Mouse (Mus musculus) midbrain, embryonic 11.5 days (tissue): ENCODE results near the gene Dnah8. TPM values are rescaled to one million over a fixed set of nuclear protein-coding genes. Genes with fewer than 3 reads are reported as not detected.

Experiments
- ATAC-seq: fragments of 200-750 bp; cut with Nextera tagmentation; 2 replicates; pipeline ENCODE4 v1.8.0; 2017; ENCODE audit warnings: moderate TSS enrichment, moderate library complexity; ENCODE audit not compliant: low FRiP score
- DNase-seq: peaks from one replicate; pipeline ENCODE4 v3.0.0; 2015; ENCODE audit warnings: low spot score; ENCODE audit errors: missing footprints
- H3K27ac ChIP-seq: fragments of 300-500 bp; sonication (generic); 2 replicates; pipeline ENCODE4 v1.5.1; 2014; ENCODE audit warnings: low read depth, low read length
- H3K27me3 ChIP-seq: fragments of 300-500 bp; sonication (generic); 2 replicates; pipeline ENCODE4 v1.6.1; 2014; ENCODE audit warnings: mild to moderate bottlenecking, low read length, moderate library complexity, mixed read lengths; ENCODE audit not compliant: control insufficient read depth, insufficient read depth
- H3K36me3 ChIP-seq: fragments of 300-500 bp; sonication (generic); 2 replicates; pipeline ENCODE4 v1.6.1; 2014; ENCODE audit warnings: mild to moderate bottlenecking, low read length, moderate library complexity, mixed read lengths; ENCODE audit not compliant: control insufficient read depth, insufficient read depth
- H3K4me1 ChIP-seq: fragments of 300-500 bp; sonication (generic); 2 replicates; pipeline ENCODE4 v1.6.1; 2014; ENCODE audit warnings: low read length; ENCODE audit not compliant: control insufficient read depth, insufficient read depth
- H3K4me2 ChIP-seq: fragments of 300-500 bp; sonication (generic); 2 replicates; pipeline ENCODE4 v1.6.1; 2014; ENCODE audit warnings: mild to moderate bottlenecking, moderate library complexity
- H3K4me3 ChIP-seq: fragments of 300-500 bp; sonication (generic); 2 replicates; pipeline ENCODE4 v1.5.1; 2014; ENCODE audit warnings: low read depth, low read length
- H3K9ac ChIP-seq: fragments of 300-500 bp; sonication (generic); 2 replicates; pipeline ENCODE4 v1.6.1; 2014; ENCODE audit warnings: low read length
- H3K9me3 ChIP-seq: fragments of 300-500 bp; sonication (generic); 2 replicates; pipeline ENCODE4 v1.6.1; 2016; ENCODE audit warnings: low read length; ENCODE audit not compliant: control insufficient read depth
- WGBS: fragments of 180-500 bp; shearing (Covaris S2); extraction: QIAGEN DNeasy Blood & Tissue Kit; methylation state at CpG from one replicate; pipeline ENCODE4 v1.1.7; 2014; 5-methylcytosine and 5-hydroxymethylcytosine counted together
- polyA plus RNA-seq: library from polyadenylated mRNA; unstranded; fragments of >200 nt; fragmentation: Nextera tagmentation; extraction: Ambion mirVana; gene quantifications from 2 replicates; pipeline ENCODE4 v1.2.1, GENCODE M21; 2014

Gene Dnah8
- polyA plus RNA-seq, 1 experiment from 2014 or later, result 1.1 TPM

DNA sequence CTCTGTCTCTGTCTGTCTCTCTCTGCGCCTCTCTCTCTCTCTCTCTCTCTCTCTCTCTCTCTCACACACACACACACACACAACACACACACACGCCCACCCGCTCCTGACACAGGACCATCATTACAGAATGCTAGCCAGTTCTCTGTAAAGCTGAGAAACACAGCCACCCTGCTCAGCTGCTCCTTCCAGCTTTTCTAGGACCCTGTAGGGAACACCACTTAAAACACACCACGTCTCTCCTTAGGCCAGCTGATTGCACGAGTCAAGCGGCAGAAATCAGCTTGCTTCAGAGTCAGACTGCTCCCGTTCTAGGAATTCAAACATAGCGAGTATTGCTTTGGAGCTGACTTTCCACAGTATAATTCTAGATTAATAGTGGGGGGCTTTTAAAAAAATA is 242.1 kb downstream of the Dnah8 start:
- Histone ChIP-seq H3K36me3 (no peaks in the 10 kb centered on the region), H3K9ac (no peak overlapping the region), H3K9me3 (no peaks in the 10 kb centered on the region), H3K27me3 (no peaks in the 10 kb centered on the region), H3K4me2 (no peak overlapping the region), H3K4me3 (no peak overlapping the region), H3K4me1 (no peaks in the 10 kb centered on the region), H3K27ac (no peak overlapping the region)
- 73% methylated on average over 8 of the region's 8 CpGs for WGBS
- ATAC-seq (no peak), DNase-seq (no peak)

DNA sequence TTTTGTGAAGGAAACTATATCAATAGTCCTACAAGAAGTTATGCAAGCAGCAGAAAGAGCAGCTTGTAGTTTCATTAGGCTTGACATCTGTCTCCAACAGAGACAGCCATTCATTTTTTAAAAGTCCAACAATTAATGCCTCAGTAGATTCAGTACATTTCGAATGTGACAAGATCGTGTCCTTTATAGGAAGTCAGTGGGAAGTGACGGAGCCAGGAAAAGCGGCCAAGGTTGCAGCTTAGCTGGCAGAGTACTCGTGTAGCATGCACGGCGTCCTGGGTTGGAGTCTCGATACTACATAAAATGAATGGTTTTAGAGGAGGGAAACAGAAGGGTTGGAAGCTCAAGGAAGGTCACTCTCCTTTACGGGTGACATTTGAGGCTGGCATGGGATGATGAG is 242.8 kb downstream of the Dnah8 start:
- no peak for DNase-seq
- no peaks in the 10 kb centered on the region for H3K27me3 ChIP-seq
- H3K9ac ChIP-seq, result no peak overlapping the region
- no peaks in the 10 kb centered on the region for H3K4me1 ChIP-seq
- ATAC-seq, result no peak
- no peaks in the 10 kb centered on the region for H3K9me3 ChIP-seq
- no peak overlapping the region for H3K4me3 ChIP-seq
- H3K36me3 ChIP-seq, result no peaks in the 10 kb centered on the region
- no peak overlapping the region for H3K27ac ChIP-seq
- no peak overlapping the region for H3K4me2 ChIP-seq
- WGBS, result 90% methylated on average over 9 of the region's 9 CpGs

DNA sequence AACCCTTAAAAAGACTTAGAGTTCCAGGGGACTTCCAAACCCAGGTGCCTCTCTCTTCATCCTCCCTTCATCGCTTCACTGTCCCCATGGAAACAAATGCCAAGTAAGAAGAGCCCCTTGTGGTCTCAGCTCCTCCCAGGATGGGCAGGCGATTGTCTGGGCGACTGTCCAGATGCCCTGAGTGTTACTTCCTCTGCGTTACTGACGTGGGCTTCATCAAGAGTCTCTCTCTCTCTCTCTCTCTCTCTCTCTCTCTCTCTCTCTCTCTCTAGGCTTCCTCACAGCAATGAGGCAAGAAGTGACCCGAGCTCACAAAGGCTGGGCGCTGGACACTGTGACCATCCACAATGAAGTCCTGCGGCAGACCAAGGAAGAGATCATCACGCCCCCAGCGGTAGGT is 246.9 kb downstream of the Dnah8 start:
- Histone ChIP-seq H3K27me3 (no peaks in the 10 kb centered on the region), H3K9me3 (peaks cover 3% of the 10 kb centered on the region; the same call in 1 of the 2 replicates), H3K4me3 (no peak overlapping the region), H3K4me2 (no peak overlapping the region), H3K9ac (no peak overlapping the region), H3K27ac (no peak overlapping the region), H3K36me3 (no peaks in the 10 kb centered on the region), H3K4me1 (no peaks in the 10 kb centered on the region)
- DNase-seq (peak; percentile 80), ATAC-seq (no peak)
- 39% methylated on average over 10 of the region's 10 CpGs for WGBS

DNA sequence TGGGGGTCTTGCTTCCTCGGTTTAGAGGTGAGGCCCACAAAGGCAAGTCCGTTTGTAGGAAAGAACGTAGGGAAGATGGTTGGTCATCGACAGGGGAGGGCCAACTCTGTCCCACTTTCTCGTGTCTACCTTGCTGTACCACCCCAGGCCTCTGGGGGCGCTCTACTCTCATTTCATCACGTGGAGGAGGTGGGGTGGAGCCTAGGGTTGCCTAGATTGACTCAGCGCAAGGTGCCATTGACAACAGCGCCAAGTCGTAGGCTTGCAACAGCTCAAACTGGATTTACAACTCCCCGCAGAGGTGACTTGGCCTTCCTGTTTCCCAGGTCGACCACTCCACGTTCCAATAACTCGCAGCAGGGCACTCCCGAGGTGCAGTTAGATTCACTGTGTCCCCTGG is 250.1 kb downstream of the Dnah8 start:
- Histone ChIP-seq H3K4me2 (no peak overlapping the region), H3K27me3 (no peaks in the 10 kb centered on the region), H3K4me3 (no peak overlapping the region), H3K36me3 (no peaks in the 10 kb centered on the region), H3K4me1 (peaks cover 2% of the 10 kb centered on the region), H3K27ac (no peak overlapping the region), H3K9me3 (peaks cover 3% of the 10 kb centered on the region; the same call in 1 of the 2 replicates), H3K9ac (no peak overlapping the region)
- 63% methylated on average over 15 of the region's 15 CpGs for WGBS
- no peak for ATAC-seq
- DNase-seq, result peak; percentile 69

DNA sequence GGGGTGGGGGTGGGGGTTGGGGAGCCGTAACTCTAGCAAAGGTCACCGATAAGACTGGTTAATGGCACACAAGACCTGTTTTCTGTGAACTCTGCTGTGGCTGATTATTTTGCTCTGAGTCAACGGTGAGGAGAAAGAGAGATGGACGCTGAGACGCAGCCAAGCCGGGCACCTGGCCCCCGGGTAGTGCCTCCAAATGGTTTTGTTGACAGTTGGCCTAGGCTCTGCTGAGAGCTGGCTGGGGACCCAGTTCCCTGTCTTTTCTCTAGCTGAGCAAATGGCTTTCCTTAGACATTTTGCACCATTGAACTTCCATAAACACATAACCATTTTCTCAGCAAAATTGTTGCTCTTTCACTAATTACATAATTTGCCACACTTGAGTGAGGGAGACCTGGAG is 253.3 kb downstream of the Dnah8 start:
- ATAC-seq (no peak), DNase-seq (no peak)
- no peak overlapping the region for H3K4me2 ChIP-seq
- H3K27me3 ChIP-seq, result no peaks in the 10 kb centered on the region
- peaks cover 3% of the 10 kb centered on the region; the same call in 1 of the 2 replicates for H3K9me3 ChIP-seq
- no peak overlapping the region for H3K4me3 ChIP-seq
- no peak overlapping the region for H3K9ac ChIP-seq
- H3K36me3 ChIP-seq, result no peaks in the 10 kb centered on the region
- peaks cover 11% of the 10 kb centered on the region for H3K4me1 ChIP-seq
- H3K27ac ChIP-seq, result no peak overlapping the region
- 81% methylated on average over 7 of the region's 7 CpGs for WGBS

DNA sequence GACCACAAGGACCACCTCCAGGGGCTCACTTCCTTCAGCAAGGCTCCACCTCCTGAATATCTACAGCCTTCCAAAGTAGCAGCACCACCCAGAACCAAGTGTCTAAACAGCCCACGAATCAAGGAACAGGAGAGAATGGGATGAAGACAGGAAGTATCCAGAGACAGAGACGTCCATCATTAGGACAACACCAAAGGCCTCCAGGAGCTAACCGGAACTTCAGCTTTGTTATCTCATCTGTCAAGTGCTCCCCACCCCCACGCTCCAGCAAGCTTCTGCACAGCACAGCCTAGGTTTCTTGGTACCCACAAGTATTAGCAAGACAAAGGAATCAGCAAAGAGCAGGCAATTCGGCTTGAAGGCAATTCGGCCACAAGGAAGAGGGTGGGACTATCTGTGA is 254.5 kb downstream of the Dnah8 start:
- no peak overlapping the region for H3K27ac ChIP-seq
- no peak for ATAC-seq
- H3K4me2 ChIP-seq, result no peak overlapping the region
- peak; percentile 78 for DNase-seq
- no peaks in the 10 kb centered on the region for H3K36me3 ChIP-seq
- H3K9ac ChIP-seq, result no peak overlapping the region
- no peaks in the 10 kb centered on the region for H3K27me3 ChIP-seq
- peaks cover 3% of the 10 kb centered on the region; the same call in 1 of the 2 replicates for H3K9me3 ChIP-seq
- peaks cover 17% of the 10 kb centered on the region for H3K4me1 ChIP-seq
- 34% methylated on average over 6 of the region's 6 CpGs for WGBS
- no peak overlapping the region for H3K4me3 ChIP-seq

DNA sequence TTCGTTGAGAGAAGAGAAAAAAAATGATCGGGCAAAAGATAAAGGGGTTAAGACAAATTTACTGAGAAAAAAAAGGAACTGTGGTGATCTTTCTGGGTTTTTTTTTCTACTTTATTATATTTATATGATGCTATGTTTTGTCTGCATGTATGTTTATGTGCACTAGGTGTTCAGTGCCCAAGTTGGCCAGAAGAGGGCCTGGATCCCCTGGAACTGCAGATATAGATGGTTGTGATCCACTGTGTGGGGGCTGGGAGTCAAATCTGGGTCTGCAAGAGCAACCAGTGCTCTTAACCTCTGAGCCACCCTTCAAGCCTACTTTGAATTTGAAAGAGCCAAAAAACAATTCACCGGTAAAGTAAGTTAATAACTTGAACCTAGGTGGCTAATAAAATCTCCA is 256.2 kb downstream of the Dnah8 start:
- DNase-seq (no peak), ATAC-seq (no peak)
- H3K27ac ChIP-seq, result no peak overlapping the region
- H3K4me2 ChIP-seq, result no peak overlapping the region
- no peaks in the 10 kb centered on the region for H3K9me3 ChIP-seq
- peaks cover 17% of the 10 kb centered on the region for H3K4me1 ChIP-seq
- no peaks in the 10 kb centered on the region for H3K27me3 ChIP-seq
- H3K4me3 ChIP-seq, result no peak overlapping the region
- no peak overlapping the region for H3K9ac ChIP-seq
- 83% methylated on average over 3 of the region's 3 CpGs for WGBS
- no peaks in the 10 kb centered on the region for H3K36me3 ChIP-seq

DNA sequence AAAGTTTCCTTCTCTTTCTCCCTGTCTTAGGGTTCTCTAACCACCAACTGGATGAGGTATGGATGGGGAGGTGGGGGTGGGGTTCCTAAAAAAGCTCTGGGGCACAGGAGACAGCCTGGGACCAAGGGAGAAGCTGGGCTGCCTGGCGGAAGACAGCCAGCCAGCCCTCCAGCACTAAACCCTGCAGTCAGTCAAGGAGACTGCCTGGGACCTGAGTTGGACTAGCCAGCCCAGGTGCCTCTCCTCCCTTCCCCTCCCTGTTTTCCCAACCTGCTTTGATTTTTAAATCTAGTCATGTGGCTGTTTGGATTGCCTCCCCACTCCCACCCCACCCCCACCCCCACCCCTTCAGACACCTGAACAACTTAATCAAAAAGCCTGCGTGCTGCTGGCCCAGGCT is 256.8 kb downstream of the Dnah8 start:
- Histone ChIP-seq H3K4me2 (no peak overlapping the region), H3K4me3 (no peak overlapping the region), H3K36me3 (no peaks in the 10 kb centered on the region), H3K9me3 (no peaks in the 10 kb centered on the region), H3K9ac (no peak overlapping the region), H3K4me1 (peaks cover 17% of the 10 kb centered on the region), H3K27me3 (no peaks in the 10 kb centered on the region), H3K27ac (no peak overlapping the region)
- 50% methylated on average over 2 of the region's 2 CpGs for WGBS
- no peak for DNase-seq
- ATAC-seq, result no peak

DNA sequence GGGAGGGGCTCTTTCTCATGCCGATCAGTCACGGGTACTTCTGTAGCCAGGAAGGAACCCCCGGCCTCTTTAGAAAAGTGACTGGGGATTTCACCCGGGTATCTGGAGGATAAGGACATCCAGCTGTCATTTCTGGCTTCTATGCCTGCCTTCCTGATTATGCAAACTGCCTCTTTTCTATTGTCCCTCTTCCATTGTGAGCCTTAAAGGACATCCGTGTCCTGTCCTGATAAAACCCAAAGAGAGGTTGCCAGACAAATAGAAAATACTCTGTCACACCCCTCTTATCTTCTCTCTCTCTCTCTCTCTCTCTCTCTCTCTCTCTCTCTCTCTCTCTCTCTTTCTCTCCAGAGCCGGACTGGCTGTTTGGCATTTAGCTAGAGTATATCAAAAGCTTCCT is 258.1 kb downstream of the Dnah8 start:
- DNase-seq, result no peak
- WGBS, result 2% methylated on average over 6 of the region's 6 CpGs
- H3K9ac ChIP-seq, result no peak overlapping the region; the same call in 1 of the 2 replicates
- H3K4me2 ChIP-seq, result peak overlapping the region; percentile 23; the same call in 1 of the 2 replicates
- H3K4me1 ChIP-seq, result peaks cover 17% of the 10 kb centered on the region
- H3K9me3 ChIP-seq, result no peaks in the 10 kb centered on the region
- peak; percentile 70; the same call in 1 of the 2 replicates for ATAC-seq
- no peaks in the 10 kb centered on the region for H3K36me3 ChIP-seq
- no peaks in the 10 kb centered on the region for H3K27me3 ChIP-seq
- H3K4me3 ChIP-seq, result no peak overlapping the region
- no peak overlapping the region for H3K27ac ChIP-seq

DNA sequence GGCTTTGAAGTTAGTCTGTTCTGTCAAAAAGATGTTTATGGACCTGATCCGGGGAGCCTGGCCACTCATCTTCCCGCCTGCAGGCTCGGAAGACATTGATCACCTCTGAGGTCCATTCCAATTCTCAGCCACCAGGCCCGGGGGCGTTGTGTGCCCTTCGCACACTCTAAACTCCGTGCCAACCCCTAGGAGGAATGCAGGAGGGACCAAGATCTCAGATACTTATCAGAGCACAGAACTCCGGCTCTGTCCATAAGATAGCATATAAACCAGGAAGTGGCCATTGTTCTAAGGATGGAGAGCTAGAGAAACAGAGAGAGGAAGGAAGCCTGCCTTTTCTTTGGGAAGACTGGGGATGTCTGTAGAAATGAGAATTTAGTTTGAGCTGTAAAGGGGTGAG is 259.4 kb downstream of the Dnah8 start:
- Histone ChIP-seq H3K4me3 (no peak overlapping the region), H3K27ac (no peak overlapping the region), H3K27me3 (no peaks in the 10 kb centered on the region), H3K4me1 (peaks cover 17% of the 10 kb centered on the region), H3K9ac (no peak overlapping the region), H3K4me2 (no peak overlapping the region), H3K36me3 (no peaks in the 10 kb centered on the region), H3K9me3 (no peaks in the 10 kb centered on the region)
- DNase-seq (no peak), ATAC-seq (no peak)
- WGBS, result 83% methylated on average over 8 of the region's 8 CpGs
